Mouse (Mus musculus): ENCODE results near the gene Mtcl1.

- TF ChIP-seq CTCF (IDR thresholded peaks at IDR 0.05; ENCODE audit: low read depth) (no peak), EP300 (IDR thresholded peaks at IDR 0.05; ENCODE audit: low read depth) (no peak)
Measured at GRCm38 (mm10) chr17:66379900-66380857, 69.4 kb downstream of the Mtcl1 start.

Measured in liver, embryonic 14.5 days (tissue).